Mouse (Mus musculus): ENCODE results near the gene Gm12253.
A peak's percentile ranks its signal among the peaks of the same experiment; 100 is the strongest.

The Gm12253 gene

GRCm38 (mm10) chr11:58432259-58432658 lies at the start of gene Gm12253:
Gm12253 (plus strand) TSS chr11:58432559.
- no peak for DNase-seq

- DNase-seq, result no peak
Measured at GRCm38 (mm10) chr11:58399985-58400645, 32.2 kb upstream of the Gm12253 start.

GRCm38 (mm10) chr11:58400655-58401054 lies 31.7 kb upstream of the Gm12253 start:
- no peak for DNase-seq

- DNase-seq, result peak; percentile 9 to 22
Measured at GRCm38 (mm10) chr11:58408066-58408465, 24.3 kb upstream of the Gm12253 start.

GRCm38 (mm10) chr11:58418336-58418735 lies 14.0 kb upstream of the Gm12253 start:
- DNase-seq, result no peak

GRCm38 (mm10) chr11:58420815-58421214 lies 11.5 kb upstream of the Gm12253 start, which contains the start of gene 1810065E05Rik:
1810065E05Rik (plus strand) TSS chr11:58421111.
- no peak for DNase-seq

GRCm38 (mm10) chr11:58437866-58438265 lies 5.5 kb downstream of the Gm12253 start:
- DNase-seq, result no peak

GRCm38 (mm10) chr11:58452759-58453158 lies 20.4 kb downstream of the Gm12253 start, which contains the start of gene Lypd9:
Lypd9 (minus strand) TSS chr11:58452923.
- no peak for DNase-seq

- no peak for DNase-seq
Measured at GRCm38 (mm10) chr11:58453592-58453991, 21.2 kb downstream of the Gm12253 start.

- no peak for DNase-seq
Measured at GRCm38 (mm10) chr11:58462170-58462569, 29.8 kb downstream of the Gm12253 start, which contains the start of gene Olfr30. Olfr30 (minus strand) TSS chr11:58462270.
